Mouse (Mus musculus): ENCODE measurements at regions not wholly inside any gene's neighbourhood (a gene's known extent, or its start where the extent isn't known, plus 50 kb on each side); places are given as distances from the start of the nearest gene placed in this dataset.
A peak's percentile ranks its signal among the peaks of the same experiment; 100 is the strongest.

DNA sequence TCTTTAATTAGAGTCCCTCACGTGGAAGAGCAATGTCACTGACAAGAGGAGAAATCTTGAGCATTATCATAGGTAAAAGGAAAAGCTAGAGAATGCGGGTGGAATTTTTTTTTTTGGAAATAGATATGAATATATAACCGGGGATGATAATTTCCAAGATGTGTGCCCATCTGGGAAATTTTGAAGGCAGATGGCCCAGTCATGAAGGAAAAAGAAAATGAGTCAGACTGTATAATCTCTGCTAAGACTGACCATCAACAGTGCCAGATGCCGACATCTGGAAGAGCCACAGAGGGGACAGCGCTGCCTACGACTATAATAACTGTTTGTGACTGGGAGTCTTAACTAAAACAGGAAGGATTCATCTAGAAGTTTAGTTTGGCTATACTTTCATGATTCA lies 243.0 kb upstream of the Zwint start:
- DNase-seq = no peak
- Histone ChIP-seq H3K27ac (ENCODE audit: insufficient read depth, low read length) (no peak overlapping the region), H3K27me3 (ENCODE audit: control insufficient read depth, insufficient read depth, low read length) (no peaks in the 10 kb centered on the region), H3K4me1 (ENCODE audit: control insufficient read depth, insufficient read depth, low read length) (no peaks in the 10 kb centered on the region), H3K4me3 (replicated peaks; ENCODE audit: insufficient read depth, low read depth, low read length) (no peak overlapping the region)
- WGBS = 79% methylated on average over 6 of the region's 6 CpGs
- TF ChIP-seq POLR2A (IDR thresholded peaks at IDR 0.05; ENCODE audit: borderline replicate concordance, insufficient read depth, low read length) (no peak), CTCF (IDR thresholded peaks at IDR 0.05; ENCODE audit: borderline replicate concordance, insufficient read depth, low read depth, low read length) (no peak)

DNA sequence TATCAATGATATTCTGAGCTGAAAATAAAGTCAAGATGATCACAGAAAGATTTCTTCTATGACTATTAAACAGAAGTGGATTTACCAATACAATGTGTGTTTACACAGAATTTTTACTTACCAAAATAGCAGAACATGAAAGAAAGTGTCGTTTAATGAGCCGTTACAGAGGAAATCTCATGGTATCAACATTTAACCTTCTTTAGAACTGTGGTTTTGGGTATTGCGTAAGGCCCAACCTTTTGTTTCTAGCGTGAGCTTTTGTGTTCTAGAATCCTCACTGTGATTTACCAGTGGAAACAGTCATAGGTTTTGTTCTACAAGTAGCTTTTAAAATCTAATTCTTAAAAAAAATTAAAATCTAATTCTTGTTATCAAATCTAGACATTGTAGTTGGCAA lies 200.0 kb upstream of the Zwint start:
- no peak overlapping the region for H3K4me3 ChIP-seq (replicated peaks; ENCODE audit: insufficient read depth, low read depth, low read length)
- no peak for DNase-seq
- WGBS = 95% methylated on average over 4 of the region's 4 CpGs
- H3K27ac ChIP-seq (ENCODE audit: insufficient read depth, low read length) = no peak overlapping the region
- H3K27me3 ChIP-seq (ENCODE audit: control insufficient read depth, insufficient read depth, low read length) = no peaks in the 10 kb centered on the region
- TF ChIP-seq CTCF (IDR thresholded peaks at IDR 0.05; ENCODE audit: borderline replicate concordance, insufficient read depth, low read depth, low read length) (no peak), POLR2A (IDR thresholded peaks at IDR 0.05; ENCODE audit: borderline replicate concordance, insufficient read depth, low read length) (no peak)
- no peaks in the 10 kb centered on the region for H3K4me1 ChIP-seq (ENCODE audit: control insufficient read depth, insufficient read depth, low read length)

GRCm38 (mm10) chr10:72484315-72484714 lies 170.3 kb upstream of the Zwint start:
- Histone ChIP-seq H3K4me1 (ENCODE audit: control insufficient read depth, insufficient read depth, low read length) (no peaks in the 10 kb centered on the region), H3K27me3 (ENCODE audit: control insufficient read depth, insufficient read depth, low read length) (no peaks in the 10 kb centered on the region), H3K27ac (ENCODE audit: insufficient read depth, low read length) (no peak overlapping the region), H3K4me3 (replicated peaks; ENCODE audit: insufficient read depth, low read depth, low read length) (no peak overlapping the region)
- WGBS = 23% methylated on average over 3 of the region's 3 CpGs
- TF ChIP-seq CTCF (IDR thresholded peaks at IDR 0.05; ENCODE audit: borderline replicate concordance, insufficient read depth, low read depth, low read length) (no peak), POLR2A (IDR thresholded peaks at IDR 0.05; ENCODE audit: borderline replicate concordance, insufficient read depth, low read length) (no peak)
- DNase-seq = peak in 1 of 2 experiments; percentile 22

GRCm38 (mm10) chr10:72532431-72532830 lies 122.2 kb upstream of the Zwint start:
- no peaks in the 10 kb centered on the region for H3K27me3 ChIP-seq (ENCODE audit: control insufficient read depth, insufficient read depth, low read length)
- DNase-seq = no peak
- H3K4me1 ChIP-seq (ENCODE audit: control insufficient read depth, insufficient read depth, low read length) = no peaks in the 10 kb centered on the region
- WGBS = 17% methylated on average over 3 of the region's 3 CpGs
- no peak overlapping the region for H3K27ac ChIP-seq (ENCODE audit: insufficient read depth, low read length)
- no peak for TF ChIP-seq POLR2A (IDR thresholded peaks at IDR 0.05; ENCODE audit: borderline replicate concordance, insufficient read depth, low read length)
- no peak for TF ChIP-seq CTCF (IDR thresholded peaks at IDR 0.05; ENCODE audit: borderline replicate concordance, insufficient read depth, low read depth, low read length)
- no peak overlapping the region for H3K4me3 ChIP-seq (replicated peaks; ENCODE audit: insufficient read depth, low read depth, low read length)

GRCm38 (mm10) chr10:72533427-72533826 lies 121.2 kb upstream of the Zwint start:
- no peaks in the 10 kb centered on the region for H3K27me3 ChIP-seq (ENCODE audit: control insufficient read depth, insufficient read depth, low read length)
- no peak for DNase-seq
- H3K27ac ChIP-seq (ENCODE audit: insufficient read depth, low read length) = no peak overlapping the region
- TF ChIP-seq CTCF (IDR thresholded peaks at IDR 0.05; ENCODE audit: borderline replicate concordance, insufficient read depth, low read depth, low read length) (no peak), POLR2A (IDR thresholded peaks at IDR 0.05; ENCODE audit: borderline replicate concordance, insufficient read depth, low read length) (no peak)
- WGBS = 86% methylated on average over 3 of the region's 3 CpGs
- H3K4me3 ChIP-seq (replicated peaks; ENCODE audit: insufficient read depth, low read depth, low read length) = no peak overlapping the region
- no peaks in the 10 kb centered on the region for H3K4me1 ChIP-seq (ENCODE audit: control insufficient read depth, insufficient read depth, low read length)

- Histone ChIP-seq H3K4me3 (replicated peaks; ENCODE audit: insufficient read depth, low read depth, low read length) (no peak overlapping the region), H3K27ac (ENCODE audit: insufficient read depth, low read length) (no peak overlapping the region), H3K27me3 (ENCODE audit: control insufficient read depth, insufficient read depth, low read length) (no peaks in the 10 kb centered on the region), H3K4me1 (ENCODE audit: control insufficient read depth, insufficient read depth, low read length) (no peaks in the 10 kb centered on the region)
- WGBS = 60% methylated on average over 4 of the region's 4 CpGs
- DNase-seq = no peak
- no peak for TF ChIP-seq POLR2A (IDR thresholded peaks at IDR 0.05; ENCODE audit: borderline replicate concordance, insufficient read depth, low read length)
- TF ChIP-seq CTCF (IDR thresholded peaks at IDR 0.05; ENCODE audit: borderline replicate concordance, insufficient read depth, low read depth, low read length) = no peak
Measured at GRCm38 (mm10) chr10:72533859-72534258, 120.8 kb upstream of the Zwint start.

DNA sequence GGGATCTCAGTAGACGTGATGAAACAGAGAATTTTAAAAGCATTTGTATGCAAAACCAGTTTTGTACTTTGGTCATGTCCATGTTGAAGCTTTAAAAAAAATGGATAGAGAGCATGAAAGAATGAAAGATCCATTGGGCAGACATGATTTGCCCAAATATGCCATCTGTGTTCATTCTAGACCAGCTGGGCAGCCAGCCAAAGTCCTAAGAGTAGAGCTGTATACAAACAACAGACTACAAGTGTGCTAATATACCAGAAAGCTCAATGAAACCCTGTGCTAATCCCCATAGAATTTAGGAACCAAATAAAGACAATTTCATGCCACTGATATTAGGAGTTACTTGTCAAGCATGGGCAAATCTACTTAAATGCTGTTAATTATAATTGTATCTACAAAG lies 105.1 kb upstream of the Zwint start:
- WGBS = 19% methylated on average over 1 of the region's 1 CpGs
- Histone ChIP-seq H3K4me3 (replicated peaks; ENCODE audit: insufficient read depth, low read depth, low read length) (no peak overlapping the region), H3K27me3 (ENCODE audit: control insufficient read depth, insufficient read depth, low read length) (no peaks in the 10 kb centered on the region), H3K4me1 (ENCODE audit: control insufficient read depth, insufficient read depth, low read length) (no peaks in the 10 kb centered on the region), H3K27ac (ENCODE audit: insufficient read depth, low read length) (no peak overlapping the region)
- DNase-seq = no peak
- TF ChIP-seq POLR2A (IDR thresholded peaks at IDR 0.05; ENCODE audit: borderline replicate concordance, insufficient read depth, low read length) = no peak
- no peak for TF ChIP-seq CTCF (IDR thresholded peaks at IDR 0.05; ENCODE audit: borderline replicate concordance, insufficient read depth, low read depth, low read length)

DNA sequence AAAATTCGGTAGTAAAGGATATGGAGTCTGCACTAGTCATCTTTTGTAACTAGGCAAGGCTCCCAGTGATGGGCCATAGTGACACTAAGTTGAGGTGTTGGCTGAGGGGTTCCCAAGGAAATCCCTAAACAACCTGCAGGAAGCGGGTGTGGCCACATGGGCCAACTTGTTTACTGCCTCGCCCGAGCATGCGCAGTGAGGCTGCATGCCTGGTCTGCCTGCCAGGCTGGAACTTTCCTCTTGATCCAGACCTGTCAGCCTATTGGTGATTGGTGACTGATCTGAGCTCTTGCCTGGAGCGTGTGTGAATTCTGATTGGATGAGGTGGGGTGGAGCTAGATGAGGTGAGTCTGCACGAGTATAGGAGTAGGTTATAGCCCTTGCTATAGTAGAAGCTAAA lies 103.1 kb upstream of the Zwint start:
- no peak overlapping the region for H3K27ac ChIP-seq (ENCODE audit: insufficient read depth, low read length)
- no peak for DNase-seq
- no peaks in the 10 kb centered on the region for H3K27me3 ChIP-seq (ENCODE audit: control insufficient read depth, insufficient read depth, low read length)
- H3K4me1 ChIP-seq (ENCODE audit: control insufficient read depth, insufficient read depth, low read length) = no peaks in the 10 kb centered on the region
- 87% methylated on average over 7 of the region's 7 CpGs for WGBS
- TF ChIP-seq CTCF (IDR thresholded peaks at IDR 0.05; ENCODE audit: borderline replicate concordance, insufficient read depth, low read depth, low read length) (no peak), POLR2A (IDR thresholded peaks at IDR 0.05; ENCODE audit: borderline replicate concordance, insufficient read depth, low read length) (no peak)
- H3K4me3 ChIP-seq (replicated peaks; ENCODE audit: insufficient read depth, low read depth, low read length) = no peak overlapping the region

Measured in cerebellum, adult 2 months (tissue).